Mouse (Mus musculus) small intestine, adult 2 months (tissue): ENCODE data around the gene Krtap13-1.

ENCODE experiments used
- CTCF ChIP-seq: fragments of 200-500 bp; IDR thresholded peaks from 2 replicates; pipeline ENCODE4 v1.5.1; 2012; ENCODE audit warnings: low read depth, mild to moderate bottlenecking, control low read depth, inconsistent platforms, low read length, moderate library complexity, mixed read lengths; ENCODE audit not compliant: insufficient replicate concordance, insufficient read length; ENCODE audit errors: extremely low read depth
- POLR2A ChIP-seq: fragments of 200-500 bp; IDR thresholded peaks from 2 replicates; pipeline ENCODE4 v1.6.1; 2012; ENCODE audit warnings: low read depth, mild to moderate bottlenecking, control low read depth, inconsistent platforms, low read length, moderate library complexity

GRCm38 (mm10) chr16:88710757-88711156, 17.9 kb upstream of the Krtap13-1 start:
- TF ChIP-seq POLR2A (no peak), CTCF (no peak)
